Mouse (Mus musculus) hindbrain, embryonic 12.5 days (tissue): Measurements from ENCODE around the gene Gpbp1l1. TPM values are rescaled to one million over a fixed set of nuclear protein-coding genes. Genes with fewer than 3 reads are reported as not detected.

Experiments
- polyA plus RNA-seq: library from polyadenylated mRNA; unstranded; fragments of >200 nt; fragmentation: Nextera tagmentation; extraction: Ambion mirVana; gene quantifications from 2 replicates; pipeline ENCODE4 v1.2.1, GENCODE M21; 2016

The Gpbp1l1 gene
- polyA plus RNA-seq, 1 experiment from 2014 or later = 25.4 TPM

Other genes with a start within 250 kb of the Gpbp1l1 start
- gene Mast2, start 93.5 kb upstream of the Gpbp1l1 start, polyA plus RNA-seq = 42.1 and 43.2 TPM in 2 replicates
- gene Ipp, start 50.1 kb upstream of the Gpbp1l1 start, polyA plus RNA-seq = 15.4 and 15.6 TPM in 2 replicates
- 25.2 and 29.0 TPM in 2 replicates for gene Tmem69, start 1.7 kb upstream of the Gpbp1l1 start, polyA plus RNA-seq
- gene Ccdc17, start 39.0 kb downstream of the Gpbp1l1 start, polyA plus RNA-seq = 3.8 and 4.8 TPM in 2 replicates
- 183 and 186 TPM in 2 replicates for gene Nasp, start 70.3 kb downstream of the Gpbp1l1 start, polyA plus RNA-seq
- gene Akr1a1, start 94.0 kb downstream of the Gpbp1l1 start, polyA plus RNA-seq = 566 and 569 TPM in 2 replicates
- 731 and 767 TPM in 2 replicates for gene Prdx1, start 127.9 kb downstream of the Gpbp1l1 start, polyA plus RNA-seq
- 26.0 and 26.2 TPM in 2 replicates for gene Mmachc, start 150.7 kb downstream of the Gpbp1l1 start, polyA plus RNA-seq
- 22.4 and 23.6 TPM in 2 replicates for gene Ccdc163, start 150.9 kb downstream of the Gpbp1l1 start, polyA plus RNA-seq
- gene Tesk2, start 163.3 kb downstream of the Gpbp1l1 start, polyA plus RNA-seq = 6.9 and 7.4 TPM in 2 replicates
- 32.1 and 32.4 TPM in 2 replicates for gene Toe1, start 250.0 kb downstream of the Gpbp1l1 start, polyA plus RNA-seq